Mouse (Mus musculus) WW6 (cell line): ENCODE measurements around the gene Tlr13.
"Not testable (repeated sequence)": the region's sequence is repeated elsewhere in the genome, so short reads cannot be mapped to it uniquely, and the experiment has no call there.

Experiments used
- DNase-seq: peaks from one replicate; pipeline ENCODE4 v3.0.0-alpha.2; 2013; ENCODE audit warnings: low read depth, low spot score

Tlr13 gene

DNA sequence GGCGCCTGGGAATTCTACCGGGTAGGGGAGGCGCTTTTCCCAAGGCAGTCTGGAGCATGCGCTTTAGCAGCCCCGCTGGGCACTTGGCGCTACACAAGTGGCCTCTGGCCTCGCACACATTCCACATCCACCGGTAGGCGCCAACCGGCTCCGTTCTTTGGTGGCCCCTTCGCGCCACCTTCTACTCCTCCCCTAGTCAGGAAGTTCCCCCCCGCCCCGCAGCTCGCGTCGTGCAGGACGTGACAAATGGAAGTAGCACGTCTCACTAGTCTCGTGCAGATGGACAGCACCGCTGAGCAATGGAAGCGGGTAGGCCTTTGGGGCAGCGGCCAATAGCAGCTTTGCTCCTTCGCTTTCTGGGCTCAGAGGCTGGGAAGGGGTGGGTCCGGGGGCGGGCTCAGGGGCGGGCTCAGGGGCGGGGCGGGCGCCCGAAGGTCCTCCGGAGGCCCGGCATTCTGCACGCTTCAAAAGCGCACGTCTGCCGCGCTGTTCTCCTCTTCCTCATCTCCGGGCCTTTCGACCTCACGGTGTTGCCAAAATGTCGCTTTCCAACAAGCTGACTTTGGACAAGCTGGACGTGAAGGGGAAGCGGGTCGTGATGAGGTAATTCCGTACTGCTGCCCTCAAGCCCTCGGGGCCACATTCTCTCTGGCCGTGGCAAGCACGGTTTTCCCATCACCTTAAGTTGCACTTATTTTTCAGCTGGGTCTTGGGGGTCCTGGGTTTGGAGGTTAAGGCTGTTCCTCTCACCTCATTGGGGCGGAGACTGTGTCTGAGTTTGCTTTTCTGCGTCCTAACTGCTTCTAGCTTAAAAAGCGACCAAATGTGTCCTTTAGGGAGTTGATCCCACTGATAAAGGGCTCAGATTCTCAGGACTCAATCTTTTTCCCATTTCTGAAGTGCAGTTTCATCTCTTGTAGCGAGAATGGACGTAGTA, 44.0 kb downstream of the Tlr13 start, which contains the start of gene Pgk1:
TSS of gene Pgk1 (plus strand) at position 388 of the 937 bp plus-strand sequence.
- peak; percentile 80 for DNase-seq

- DNase-seq, result no peak
Observed at GRCm38 (mm10) chrX:106187737-106188136, 44.7 kb downstream of the Tlr13 start.

DNA sequence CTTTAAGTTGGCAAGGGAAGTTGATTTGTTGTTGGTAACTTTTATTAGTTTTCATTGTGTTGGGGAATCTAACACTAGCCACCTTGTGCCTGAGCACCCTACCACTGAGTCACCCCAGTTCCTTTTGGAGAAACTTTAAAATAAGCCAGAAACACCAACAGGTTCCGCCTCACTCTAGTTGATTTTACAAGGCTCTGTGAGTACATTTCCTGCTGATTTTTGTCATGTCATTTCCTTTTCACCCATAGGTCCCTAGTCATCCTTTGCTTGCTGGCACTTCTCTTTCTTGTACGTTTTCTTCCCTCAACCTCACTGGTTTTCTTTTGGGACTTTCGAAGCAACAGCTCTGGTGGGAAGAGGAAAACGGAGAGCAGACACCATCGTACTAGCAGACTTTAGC, 46.4 kb downstream of the Tlr13 start:
- no peak for DNase-seq

- no peak for DNase-seq
Observed at GRCm38 (mm10) chrX:106190091-106190490, 47.1 kb downstream of the Tlr13 start.

- not testable (repeated sequence) for DNase-seq
Observed at GRCm38 (mm10) chrX:106194361-106194760, 51.4 kb downstream of the Tlr13 start.

- DNase-seq, result no peak
Observed at GRCm38 (mm10) chrX:106197308-106197707, 54.3 kb downstream of the Tlr13 start.

DNA sequence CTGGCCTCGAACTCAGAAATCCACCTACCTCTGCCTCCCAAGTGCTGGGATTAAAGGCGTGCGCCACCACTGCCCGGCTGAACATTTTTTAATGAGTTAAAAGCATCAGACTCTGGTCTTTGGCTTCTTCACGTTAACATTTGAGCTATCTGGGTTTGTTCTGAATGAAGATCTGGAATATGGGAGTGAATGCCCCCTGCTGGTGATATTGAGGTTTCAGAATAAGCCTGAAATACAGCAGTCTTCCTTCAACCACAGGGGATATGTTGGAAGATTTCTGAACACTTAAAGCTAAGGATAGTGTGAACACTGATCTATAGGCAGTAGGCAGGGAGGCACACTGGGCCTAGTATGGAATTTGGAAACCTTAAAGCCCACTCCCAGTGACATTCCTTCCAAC, 55.9 kb downstream of the Tlr13 start:
- no peak for DNase-seq

DNA sequence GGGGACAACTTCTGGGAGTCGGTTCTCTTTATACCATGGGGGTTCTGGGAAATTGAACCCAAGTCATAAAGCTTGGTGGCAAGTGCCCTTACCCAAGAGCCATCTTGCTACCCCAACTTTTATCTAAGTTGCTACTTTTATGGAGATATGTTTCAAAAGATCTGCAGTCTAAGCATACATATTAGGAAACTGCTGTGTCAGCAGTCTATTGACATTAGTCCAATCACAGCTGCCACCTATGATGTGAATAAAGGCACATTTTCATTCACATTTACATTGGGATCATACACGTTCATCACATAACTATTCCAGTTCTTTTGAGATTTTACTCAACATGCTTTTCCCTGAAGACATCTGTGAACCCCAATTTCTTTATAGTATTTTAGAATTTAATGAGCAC, 66.1 kb downstream of the Tlr13 start:
- DNase-seq, result no peak
